ENCODE assay signal across 9 mouse cellular contexts in the genomic region with DNA sequence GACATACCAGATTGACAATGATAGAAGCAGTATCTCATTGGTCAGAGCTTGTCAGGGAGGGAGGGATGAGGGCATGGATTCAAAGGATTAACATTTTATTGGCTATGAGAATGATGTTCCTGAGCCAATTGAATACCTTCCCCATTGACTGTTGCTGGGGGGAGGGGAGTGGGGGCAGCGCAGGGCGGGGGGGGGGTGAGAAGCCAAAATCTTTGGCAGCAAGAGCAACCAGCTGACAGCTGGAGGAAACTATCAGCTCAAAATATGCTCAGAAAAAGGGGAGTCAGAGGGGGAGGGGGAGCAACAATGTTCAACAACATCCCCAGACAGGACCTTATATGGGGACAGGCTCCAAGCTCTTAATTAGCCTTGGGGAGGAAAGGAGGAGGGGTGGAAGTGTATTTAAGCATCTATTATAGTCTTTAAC. TPM values are rescaled to one million over a fixed set of nuclear protein-coding genes. Genes with fewer than 3 reads are reported as not detected.
DNase-seq lines count a peak whose midpoint lies in the region; ATAC-seq lines count a peak whose summit lies in the region.
"Had no signal": no experiment of that assay in that cellular context is flagged by ENCODE, and none has a peak within 500 bp of the region (broad histone marks: within the 10 kb centered on the region; RNA-seq: fewer than 3 reads in every experiment).

No protein-coding gene starts in this region.

- H3K27me3 ChIP-seq in heart, embryonic 11.5 days (ENCODE audit: control insufficient read depth, insufficient read depth, low read length), result no peaks in the 10 kb centered on the region
- H3K27me3 ChIP-seq in midbrain, embryonic 14.5 days (ENCODE audit: control insufficient read depth, insufficient read depth, low read length), result no peaks in the 10 kb centered on the region

- peaks cover 6% of the 10 kb centered on the region; the same call in 1 of the 2 replicates for H3K4me1 ChIP-seq in heart, embryonic 11.5 days (ENCODE audit: control insufficient read depth, insufficient read depth, low read length)
- H3K4me1 ChIP-seq in midbrain, embryonic 14.5 days (ENCODE audit: control insufficient read depth, insufficient read depth, low read length), result 0 out of 2 replicates have a peak, but pooled peaks cover 7% of the 10 kb centered on the region

- H3K4me3 ChIP-seq in heart, embryonic 11.5 days (ENCODE audit: low read depth, low read length), result peak overlapping the region; percentile 36; the same call in 1 of the 2 replicates
- peak overlapping the region; percentile 24 for H3K4me3 ChIP-seq in midbrain, embryonic 14.5 days (replicated peaks; ENCODE audit: low read depth, low read length)

- DNase-seq in adrenal gland, adult 2 months, result peak; percentile 22
- no peak for DNase-seq in adrenal gland, adult 8-10 months
- DNase-seq in adipocyte (ENCODE audit: low spot score), result peak; percentile 79
- DNase-seq in kidney, postnatal 36 days, result peak; percentile 48 to 64
- peak; percentile 84 for DNase-seq in midbrain, embryonic 14.5 days
- no peak for DNase-seq in gastrocnemius, adult 18-20 months (ENCODE audit: low spot score)
- DNase-seq in right cerebral cortex, adult 18-20 months, result no peak

- WGBS in heart, embryonic 11.5 days (ENCODE audit: insufficient replicate concordance), result 5% methylated on average over 2 of the region's 2 CpGs
- WGBS in midbrain, embryonic 14.5 days, result 4% methylated on average over 2 of the region's 2 CpGs

- H3K9me3 ChIP-seq in heart, embryonic 11.5 days (replicated peaks; ENCODE audit: control insufficient read depth, low read length), result no peaks in the 10 kb centered on the region
- H3K9me3 ChIP-seq in midbrain, embryonic 14.5 days (ENCODE audit: control insufficient read depth, low read length), result no peaks in the 10 kb centered on the region

- 0 out of 2 replicates have a peak overlapping the region, but pooled peaks have one; percentile 24 for H3K9ac ChIP-seq in heart, embryonic 11.5 days (ENCODE audit: low read depth, low read length)
- no peak overlapping the region for H3K9ac ChIP-seq in midbrain, embryonic 14.5 days (replicated peaks; ENCODE audit: low read length)

- H3K27ac ChIP-seq in heart, embryonic 11.5 days (ENCODE audit: low read depth, low read length), result peak overlapping the region; percentile 46
- peak overlapping the region; percentile 72 for H3K27ac ChIP-seq in midbrain, embryonic 14.5 days (replicated peaks; ENCODE audit: low read depth, low read length)

- H3K4me2 ChIP-seq in heart, embryonic 11.5 days, result peak overlapping the region; percentile 62
- peak overlapping the region; percentile 54 for H3K4me2 ChIP-seq in midbrain, embryonic 14.5 days (ENCODE audit: low read length)

- no peaks in the 10 kb centered on the region for H3K36me3 ChIP-seq in heart, embryonic 11.5 days (ENCODE audit: control insufficient read depth, insufficient read depth, low read length)
- no peaks in the 10 kb centered on the region for H3K36me3 ChIP-seq in midbrain, embryonic 14.5 days (ENCODE audit: control insufficient read depth, insufficient read depth, low read length)

- ATAC-seq in heart, embryonic 11.5 days (replicated peaks; ENCODE audit: insufficient number of reproducible peaks, low FRiP score, low TSS enrichment), result peak; percentile 72
- peak; percentile 91 for ATAC-seq in midbrain, embryonic 14.5 days (ENCODE audit: low FRiP score, low TSS enrichment)

RNA-seq across cellular contexts. Expression of a gene that starts 6.9 kb away (rescaled TPM):
- total RNA-seq in adrenal gland, adult 2 months (2021), result 10 to 100 TPM; 30.3 to 33.4 TPM
- 53.0 and 56.7 TPM in 2 replicates for polyA plus RNA-seq in adrenal gland, adult 2 months (2012; rRNA removed)
- 10 to 100 TPM; 28.5 to 44.8 (median 43.0) TPM for total RNA-seq in adrenal gland, adult 8-10 months (2022)
- 48.4 and 49.4 TPM in 2 replicates for polyA plus RNA-seq in heart, embryonic 11.5 days (2014; fragmentation: Nextera tagmentation; extraction: Ambion mirVana)
- 101 and 105 TPM in 2 replicates for polyA plus RNA-seq in midbrain, embryonic 14.5 days (2014; fragmentation: Nextera tagmentation; extraction: Ambion mirVana)
- 10 to 100 TPM; 12.0 to 13.0 TPM for total RNA-seq in gastrocnemius, adult 18-20 months (2021)

RNA-seq across cellular contexts. Expression of a gene that starts 12.0 kb away (rescaled TPM):
- total RNA-seq in adrenal gland, adult 2 months (2021), result 100 to 1,000 TPM; 558 to 829 TPM
- polyA plus RNA-seq in adrenal gland, adult 2 months (2012; rRNA removed), result 210 and 224 TPM in 2 replicates
- 100 to 1,000 TPM; 609 to 713 (median 672) TPM for total RNA-seq in adrenal gland, adult 8-10 months (2022)
- polyA plus RNA-seq in heart, embryonic 11.5 days (2014; fragmentation: Nextera tagmentation; extraction: Ambion mirVana), result 446 and 471 TPM in 2 replicates
- polyA plus RNA-seq in midbrain, embryonic 14.5 days (2014; fragmentation: Nextera tagmentation; extraction: Ambion mirVana), result 185 and 220 TPM in 2 replicates
- 100 to 1,000 TPM; 804 to 821 TPM for total RNA-seq in gastrocnemius, adult 18-20 months (2021)

RNA-seq across cellular contexts. Expression of a gene that starts 13.0 kb away (rescaled TPM):
- total RNA-seq in adrenal gland, adult 2 months (2021), result 1 to 10 TPM; 1.1 to 1.3 TPM
- polyA plus RNA-seq in adrenal gland, adult 2 months (2012; rRNA removed), result 1.7 and 2.8 TPM in 2 replicates
- under 1 TPM; 0.46 to 0.80 (median 0.60) TPM for total RNA-seq in adrenal gland, adult 8-10 months (2022)
- polyA plus RNA-seq in heart, embryonic 11.5 days (2014; fragmentation: Nextera tagmentation; extraction: Ambion mirVana), result 1.5 and 1.7 TPM in 2 replicates
- 3.3 and 4.1 TPM in 2 replicates for polyA plus RNA-seq in midbrain, embryonic 14.5 days (2014; fragmentation: Nextera tagmentation; extraction: Ambion mirVana)
- under 1 TPM; 0.48 to 0.90 TPM for total RNA-seq in gastrocnemius, adult 18-20 months (2021)
- total RNA-seq: common myeloid progenitor, adult 5-6 weeks had no signal

RNA-seq across cellular contexts. Expression of a gene that starts 17.8 kb away (rescaled TPM):
- total RNA-seq in adrenal gland, adult 2 months (2021), result 10 to 100 TPM; 28.6 to 32.2 TPM
- polyA plus RNA-seq in adrenal gland, adult 2 months (2012; rRNA removed), result 44.2 and 55.0 TPM in 2 replicates
- total RNA-seq in adrenal gland, adult 8-10 months (2022), result 10 to 100 TPM; 39.7 to 86.2 (median 65.6) TPM
- 59.9 and 60.7 TPM in 2 replicates for polyA plus RNA-seq in heart, embryonic 11.5 days (2014; fragmentation: Nextera tagmentation; extraction: Ambion mirVana)
- 43.2 and 46.8 TPM in 2 replicates for polyA plus RNA-seq in midbrain, embryonic 14.5 days (2014; fragmentation: Nextera tagmentation; extraction: Ambion mirVana)
- 1 to 10 TPM; 7.8 to 7.9 TPM for total RNA-seq in gastrocnemius, adult 18-20 months (2021)

RNA-seq across cellular contexts. Expression of a gene that starts 24.6 kb away (rescaled TPM):
- 10 to 100 TPM; 37.5 to 44.9 TPM for total RNA-seq in adrenal gland, adult 2 months (2021)
- 61.3 and 61.5 TPM in 2 replicates for polyA plus RNA-seq in adrenal gland, adult 2 months (2012; rRNA removed)
- total RNA-seq in adrenal gland, adult 8-10 months (2022), result 10 to 100 TPM; 39.3 to 64.7 (median 52.0) TPM
- 51.2 TPM in 2 replicates for polyA plus RNA-seq in heart, embryonic 11.5 days (2014; fragmentation: Nextera tagmentation; extraction: Ambion mirVana)
- 92.6 and 98.9 TPM in 2 replicates for polyA plus RNA-seq in midbrain, embryonic 14.5 days (2014; fragmentation: Nextera tagmentation; extraction: Ambion mirVana)
- 10 to 100 TPM; 15.1 to 19.3 TPM for total RNA-seq in gastrocnemius, adult 18-20 months (2021)

Comparison
In these comparisons a context has a peak if more than half of its experiments do, and no peak if none do; other contexts are left out.
1. DNase-seq: peak in adrenal gland, adult 2 months (single experiment), adipocyte (single experiment), kidney, postnatal 36 days (2 of 2) and midbrain, embryonic 14.5 days (single experiment); none in adrenal gland, adult 8-10 months (single experiment), gastrocnemius, adult 18-20 months (single experiment) and right cerebral cortex, adult 18-20 months (single experiment).